Mouse (Mus musculus) hindbrain, embryonic 15.5 days (tissue): ENCODE data around the gene Slc19a3. TPM values are rescaled to one million over a fixed set of nuclear protein-coding genes. Genes with fewer than 3 reads are reported as not detected.

Experiments
- polyA plus RNA-seq: library from polyadenylated mRNA; unstranded; fragments of >200 nt; fragmentation: Nextera tagmentation; extraction: Ambion mirVana; gene quantifications from 2 replicates; pipeline ENCODE4 v1.2.1, GENCODE M21; 2015

Gene Slc19a3
- polyA plus RNA-seq, 1 experiment from 2014 or later, result 1.1 TPM

Other genes starting within 250 kb of the Slc19a3 start
- gene Agfg1, start 199.0 kb downstream of the Slc19a3 start, polyA plus RNA-seq, result 26.6 TPM in 2 replicates
- gene A030005L19Rik, start 125.1 kb downstream of the Slc19a3 start, polyA plus RNA-seq, result 0.19 and 0.28 TPM in 2 replicates
- gene A030014E15Rik, start 113.5 kb downstream of the Slc19a3 start, polyA plus RNA-seq, result not detected in 2 replicates
- gene Gm6217, start 107.0 kb downstream of the Slc19a3 start, polyA plus RNA-seq, result not detected in 2 replicates
- not detected in 2 replicates for gene A030003K21Rik, start 95.1 kb downstream of the Slc19a3 start, polyA plus RNA-seq
- not detected in 2 replicates for gene Gm7544, start 82.4 kb downstream of the Slc19a3 start, polyA plus RNA-seq
- gene Gm47955, start 78.2 kb downstream of the Slc19a3 start, polyA plus RNA-seq, result not detected in 2 replicates
- not detected in 2 replicates for gene Gm47959, start 37.9 kb downstream of the Slc19a3 start, polyA plus RNA-seq
- gene Krtap28-10, start 4.0 kb upstream of the Slc19a3 start, polyA plus RNA-seq, result not detected in 2 replicates
- gene Gm47969, start 6.5 kb upstream of the Slc19a3 start, polyA plus RNA-seq, result not detected in 2 replicates
- gene A030005K14Rik, start 20.9 kb upstream of the Slc19a3 start, polyA plus RNA-seq, result not detected in 2 replicates
- gene Krtap28-13, start 22.5 kb upstream of the Slc19a3 start, polyA plus RNA-seq, result not detected in 2 replicates
- not detected in 2 replicates for gene Ccl20, start 78.3 kb upstream of the Slc19a3 start, polyA plus RNA-seq
- 1.1 and 2.0 TPM in 2 replicates for gene Daw1, start 121.3 kb upstream of the Slc19a3 start, polyA plus RNA-seq